Mouse (Mus musculus) erythroblast, embryonic 14.5 days (primary cell): ENCODE measurements around the gene Palm3.

Experiments
- GATA1 ChIP-seq: IDR thresholded peaks from 2 replicates; pipeline ENCODE4 v1.6.1; 2012; ENCODE audit warnings: low read length, inconsistent platforms, mixed read lengths
- TAL1 ChIP-seq: IDR thresholded peaks from 3 replicates; pipeline ENCODE4 v1.6.1; 2012; ENCODE audit warnings: low read length, inconsistent platforms, mixed read lengths

- TF ChIP-seq GATA1 (no peak), TAL1 (no peak)
Observed at GRCm38 (mm10) chr8:84069750-84070149, 48.5 kb downstream of the Palm3 start.
